Mouse (Mus musculus): ENCODE measurements around the gene Ttll7.

- TF ChIP-seq CTCF (conservative IDR thresholded peaks at IDR 0.05; ENCODE audit: low read length): no peak
- TF ChIP-seq POU5F1 (IDR thresholded peaks at IDR 0.05; ENCODE audit: borderline replicate concordance, low read length): no peak
- no peak for TF ChIP-seq NANOG (IDR thresholded peaks at IDR 0.05; ENCODE audit: borderline replicate concordance, low read length)
These were observed 93.2 kb downstream of the Ttll7 start for GRCm38 (mm10) chr3:146945342-146945741.
